Mouse (Mus musculus) kidney, postnatal 10 days (tissue): Measurements from ENCODE around the gene Uqcrh.
A peak's percentile ranks its signal among the peaks of the same experiment; 100 is the strongest.

Experiments
- DNase-seq: peaks from one replicate; pipeline ENCODE4 v3.0.0; 2021; ENCODE audit warnings: mixed read lengths

Uqcrh gene

DNA sequence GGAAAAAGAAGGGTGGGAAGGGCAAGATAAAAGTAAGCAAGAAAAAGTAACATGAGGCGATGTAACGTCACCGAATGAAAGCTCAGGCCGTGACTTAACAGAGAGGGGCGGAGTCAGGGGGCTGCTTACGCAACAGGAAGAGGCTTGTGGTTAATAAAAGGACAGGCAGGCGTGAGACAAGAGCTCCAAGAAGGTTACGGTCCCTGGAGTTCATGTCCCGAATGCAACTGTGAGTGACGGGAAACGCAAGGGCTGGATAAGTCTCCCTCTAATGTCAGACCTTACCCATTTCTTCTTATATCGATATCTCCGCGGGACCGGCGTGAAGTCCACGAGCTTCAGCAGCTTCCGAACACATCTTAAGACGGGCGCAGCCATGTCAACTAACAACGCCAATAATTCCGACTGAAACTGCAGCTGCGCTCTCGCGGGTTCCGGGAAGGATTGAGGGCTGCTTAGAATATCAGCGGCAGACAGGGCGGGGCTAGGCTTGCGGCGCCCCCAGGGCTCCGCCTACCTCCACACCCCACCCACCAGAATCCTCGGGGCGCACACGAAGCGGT, 21.4 kb downstream of the Uqcrh start, which contains the start of gene Nsun4:
Gene Nsun4 (minus strand): TSS at position 478 of the 563 bp plus-strand sequence.
- DNase-seq, result peak; percentile 94

DNA sequence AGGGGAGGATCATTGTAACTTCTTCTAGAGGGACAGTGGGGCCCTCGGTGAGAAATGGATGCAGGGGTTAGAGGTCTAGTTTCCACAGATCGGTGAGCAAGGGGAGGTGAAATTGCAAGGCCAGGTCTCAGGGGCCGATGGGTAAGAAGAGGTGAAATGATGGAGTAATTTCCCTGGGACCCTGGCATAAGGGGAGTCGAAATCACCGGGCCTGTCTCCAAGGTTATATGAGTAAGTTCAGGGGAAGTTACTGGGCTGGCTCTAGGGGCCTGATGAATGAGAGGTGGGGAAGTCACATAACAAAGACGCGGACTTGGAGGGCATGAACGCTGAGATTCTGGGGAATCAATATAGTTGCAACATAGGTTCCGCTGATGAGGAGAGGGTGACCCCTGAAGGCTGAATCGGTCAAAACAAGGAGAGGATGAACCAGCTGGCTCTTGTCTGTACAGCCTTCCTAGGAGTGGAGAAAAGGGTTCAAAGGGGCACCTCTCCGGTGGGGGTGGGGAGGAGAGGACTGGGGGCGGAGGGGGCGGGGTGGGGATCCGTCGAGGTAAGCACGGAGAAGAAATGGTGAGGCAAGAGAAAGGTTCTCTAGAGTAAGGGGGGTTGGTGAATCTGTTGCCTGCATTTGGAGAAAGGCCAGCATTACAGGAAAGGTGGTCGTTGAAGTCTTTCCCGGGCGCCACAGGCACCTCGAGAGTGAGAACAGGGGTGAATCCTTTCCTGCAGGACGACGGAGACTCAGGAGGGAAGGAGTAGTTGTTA, 22.2 kb downstream of the Uqcrh start:
- peak; percentile 72 for DNase-seq

- DNase-seq, result no peak
Measured at GRCm38 (mm10) chr4:116049211-116049610, 25.7 kb downstream of the Uqcrh start.

- no peak for DNase-seq
Measured at GRCm38 (mm10) chr4:116048130-116048920, 26.5 kb downstream of the Uqcrh start.

- no peak for DNase-seq
Measured at GRCm38 (mm10) chr4:116047681-116048080, 27.2 kb downstream of the Uqcrh start.

DNA sequence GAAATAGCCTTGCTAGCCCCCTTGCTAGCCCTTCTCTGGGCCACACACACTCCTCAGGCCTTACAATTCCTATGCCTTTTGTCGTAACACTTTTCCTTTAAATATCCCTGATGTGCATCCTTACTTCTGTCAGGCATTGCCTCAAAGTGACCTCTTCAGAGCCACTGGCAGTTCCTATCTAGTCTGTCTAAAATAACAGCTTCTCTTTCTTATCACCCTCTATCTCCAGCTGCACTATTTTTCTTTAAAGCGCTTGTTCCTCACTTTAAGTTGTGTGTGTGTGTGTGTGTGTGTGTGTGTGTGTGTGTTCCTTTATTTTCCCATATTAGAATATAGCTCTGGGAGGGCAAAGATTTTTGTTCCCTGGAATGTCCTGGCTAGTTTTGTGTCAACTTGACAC, 28.3 kb downstream of the Uqcrh start:
- no peak for DNase-seq

DNA sequence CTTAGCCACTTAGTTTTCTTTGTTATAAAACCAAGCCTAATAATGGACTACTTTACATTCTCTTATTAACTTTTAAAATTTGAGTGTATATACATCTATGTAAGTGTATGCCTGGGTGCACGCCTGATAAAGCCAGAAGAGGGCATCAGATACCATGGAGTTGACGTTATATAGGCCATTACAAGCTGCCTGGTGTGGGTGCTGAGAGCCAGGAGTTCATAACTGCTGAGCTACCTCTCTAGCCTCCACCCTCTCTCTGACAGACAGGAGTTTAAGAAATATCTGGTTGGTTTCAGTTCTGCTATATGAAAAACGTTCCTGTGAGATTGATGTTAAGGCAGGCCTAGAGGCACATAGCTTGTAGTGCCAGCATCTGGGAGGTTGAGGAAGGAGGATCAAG, 32.7 kb downstream of the Uqcrh start:
- no peak for DNase-seq

DNA sequence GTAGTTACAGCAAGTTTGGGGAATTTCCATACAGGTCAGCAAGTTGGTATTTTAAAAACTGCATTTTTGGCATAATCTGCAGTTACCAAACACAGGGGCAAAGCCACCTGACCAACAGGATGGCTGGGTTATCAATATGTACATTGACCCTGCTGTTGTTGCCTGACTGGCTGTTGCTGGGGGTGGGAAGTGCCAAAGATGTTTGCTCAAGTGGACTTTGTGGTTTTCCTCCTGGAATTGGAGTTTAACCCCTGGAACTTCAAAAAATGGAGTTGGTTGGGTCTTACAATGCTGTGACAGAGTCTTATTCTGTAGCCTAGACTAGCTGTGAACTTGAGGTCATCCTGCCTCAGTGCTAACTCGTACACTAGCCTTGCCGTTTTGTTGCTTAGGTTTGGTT, 34.4 kb downstream of the Uqcrh start:
- DNase-seq, result no peak

DNA sequence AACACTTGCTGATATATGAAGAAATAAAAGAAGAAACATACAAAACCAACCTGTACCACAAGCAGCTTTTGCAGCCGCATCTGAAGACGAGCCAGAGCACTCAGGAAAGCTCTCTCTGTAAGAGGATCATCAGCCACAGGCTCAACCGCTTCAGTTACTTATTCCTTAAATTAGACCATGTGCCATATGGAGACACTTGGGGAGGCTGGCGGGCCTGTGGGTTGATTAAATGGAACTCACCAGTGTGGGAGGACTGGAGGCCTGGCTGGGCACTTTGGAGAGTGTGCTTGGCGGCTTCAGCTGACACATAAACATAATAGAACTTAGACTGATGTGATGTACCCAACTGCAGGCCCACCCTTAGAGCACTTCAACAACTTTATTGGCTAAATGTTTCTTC, 41.5 kb downstream of the Uqcrh start:
- DNase-seq, result no peak

GRCm38 (mm10) chr4:116032906-116033305, 42.0 kb downstream of the Uqcrh start:
- DNase-seq, result no peak

DNA sequence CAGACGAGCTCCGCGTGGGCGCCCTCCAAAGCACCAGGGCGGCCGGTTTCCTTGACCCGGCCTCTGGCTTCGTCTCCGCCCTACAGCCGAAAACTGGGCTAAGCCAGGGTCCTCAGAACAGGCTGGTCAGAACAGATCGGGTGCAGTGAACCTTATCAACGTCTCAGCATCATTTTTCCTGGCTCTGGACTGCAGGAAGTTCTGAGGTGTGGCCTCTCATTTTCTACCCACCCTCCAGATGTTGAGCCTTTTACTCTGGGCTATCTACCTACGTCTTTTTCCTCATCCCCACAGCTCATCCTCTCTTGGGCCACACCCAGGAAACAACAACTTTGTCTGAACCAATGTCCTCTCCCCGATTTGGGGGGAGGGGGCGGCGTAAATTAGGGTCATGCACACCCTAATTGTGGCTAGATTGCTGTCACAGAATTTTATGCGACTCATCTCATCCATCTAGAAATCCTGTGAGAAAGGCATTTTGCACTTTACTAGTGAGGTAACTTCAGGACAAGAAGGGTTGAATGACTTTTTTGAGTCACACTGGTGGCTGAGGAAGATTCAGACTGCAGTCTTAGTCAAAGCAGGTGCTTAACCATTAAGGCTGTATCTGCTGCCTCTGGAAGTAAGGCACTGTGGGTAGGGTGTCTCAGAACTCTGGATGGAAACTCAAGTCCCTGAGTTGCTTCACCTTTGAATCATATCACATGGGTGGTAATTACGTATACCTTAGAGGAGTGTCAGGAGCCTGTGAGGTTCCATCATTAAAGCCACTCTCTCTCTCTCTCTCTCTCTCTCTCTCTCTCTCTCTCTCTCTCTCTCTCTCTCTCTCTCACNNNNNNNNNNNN, 56.7 kb downstream of the Uqcrh start, which contains the start of gene Faah:
Gene Faah (minus strand): TSS at position 25 of the 845 bp plus-strand sequence.
- DNase-seq, result no peak

GRCm38 (mm10) chr4:116017300-116017901, 57.5 kb downstream of the Uqcrh start:
- DNase-seq, result peak; percentile 86
